Mouse (Mus musculus): ENCODE data around the gene Nlrp6. TPM values are rescaled to one million over a fixed set of nuclear protein-coding genes. Genes with fewer than 3 reads are reported as not detected.

Gene Nlrp6
- polyA plus RNA-seq, 1 experiment from 2014 or later = not detected

DNA sequence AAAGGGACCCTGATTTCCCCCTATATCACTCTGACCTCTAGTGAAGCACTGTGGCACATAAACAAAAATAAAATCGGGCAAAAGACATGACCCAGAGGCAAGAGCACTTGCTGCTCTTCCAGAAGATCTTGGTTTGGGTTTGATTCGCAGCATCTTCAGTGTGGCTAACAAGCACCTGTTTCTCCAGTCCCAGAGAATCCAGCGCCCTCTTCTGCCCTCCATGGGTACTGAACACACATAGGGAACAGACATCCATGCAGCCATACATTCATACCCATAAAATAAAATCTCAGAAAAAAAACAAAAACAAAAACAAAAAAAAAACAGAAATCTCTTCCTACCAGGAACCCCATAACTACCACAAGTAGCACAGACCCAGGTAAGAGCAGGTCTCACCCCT lies 17.7 kb downstream of the Nlrp6 start:
- no peak for DNase-seq (ENCODE audit: low read depth, low spot score)
- in situ Hi-C loops (cut with MboI; ENCODE audit: low pct_unique_long_range_greater_than_20kb) = loop anchor here (10.0 kb wide), 1 partner anchor 1256 kb away; the partner anchor contains the start of gene Gm10153
- ChIA-PET POLR2A (no interaction called here), CTCF (interaction anchor here (1.6 to 3.0 kb wide), 3 partner anchors 16 to 35 kb away, joined by 4 to 10 read pairs (median 5); no protein-coding TSS in a partner anchor)
- peaks cover 19% of the 10 kb centered on the region for H3K27me3 ChIP-seq
- no peak for TF ChIP-seq CTCF (IDR thresholded peaks at IDR 0.05)
- ATAC-seq = no peak

GRCm38 (mm10) chr7:140938896-140939295 lies 18.2 kb downstream of the Nlrp6 start:
- in situ Hi-C loops (cut with MboI; ENCODE audit: low pct_unique_long_range_greater_than_20kb) = loop anchor here (10.0 kb wide), 1 partner anchor 1256 kb away; the partner anchor contains the start of gene Gm10153
- ATAC-seq (no peak), DNase-seq (ENCODE audit: low read depth, low spot score) (no peak)
- peaks cover 16% of the 10 kb centered on the region for H3K27me3 ChIP-seq
- ChIA-PET POLR2A (no interaction called here), CTCF (no interaction called here)
- no peak for TF ChIP-seq CTCF (IDR thresholded peaks at IDR 0.05)

DNA sequence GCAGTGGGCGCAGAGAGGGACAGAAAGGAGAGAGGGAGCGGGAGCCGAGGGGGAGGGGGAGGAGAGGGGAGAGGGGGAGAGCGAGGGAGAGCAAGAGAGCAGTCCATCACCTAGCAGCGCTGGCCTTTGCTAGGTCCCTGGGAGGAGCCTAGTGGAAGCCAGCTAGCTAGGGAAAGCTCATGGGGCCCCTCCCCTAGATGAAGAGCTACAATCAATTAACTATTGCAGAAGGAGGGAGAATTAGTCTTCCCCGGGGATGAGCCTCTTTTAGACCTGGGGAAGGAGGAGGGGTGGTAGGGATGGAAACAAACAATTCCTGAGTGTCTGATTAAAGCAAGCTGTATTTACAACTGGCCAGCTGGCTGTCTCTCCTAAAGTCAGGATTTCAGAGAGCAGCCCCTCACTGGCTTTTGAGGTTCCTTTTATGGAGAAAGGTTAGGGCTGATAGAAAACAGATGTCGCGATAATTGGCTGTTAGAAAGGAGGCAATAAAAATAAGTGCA lies 19.0 kb downstream of the Nlrp6 start:
- no peak for TF ChIP-seq CTCF (IDR thresholded peaks at IDR 0.05)
- CTCF ChIA-PET = no interaction called here
- no peak for ATAC-seq

GRCm38 (mm10) chr7:140941222-140942051 lies 20.7 kb downstream of the Nlrp6 start, which contains the start of gene Pgghg:
TSS of gene Pgghg (plus strand) at chr7:140941391.
- TF ChIP-seq CTCF (IDR thresholded peaks at IDR 0.05) = no peak
- ATAC-seq = peak; percentile 83
- H3K27me3 ChIP-seq = peaks cover 1% of the 10 kb centered on the region
- ChIA-PET POLR2A (interaction anchor here (0.6 to 0.9 kb wide), 3 partner anchors 24 to 91 kb away, joined by 3 to 7 read pairs (median 3); no protein-coding TSS in a partner anchor), CTCF (interaction anchor here (0.7 to 2.9 kb wide), 9 partner anchors 11 to 107 kb away, joined by 3 to 16 read pairs (median 3); no protein-coding TSS in a partner anchor)
- in situ Hi-C loops (cut with MboI; ENCODE audit: low pct_unique_long_range_greater_than_20kb) = no loop called here
- peak; percentile 39 for DNase-seq (ENCODE audit: low read depth, low spot score)

More for the DNA sequence above, 19.0 kb downstream of the Nlrp6 start:
- no peak for DNase-seq (ENCODE audit: low read depth, low spot score)
- POLR2A ChIA-PET = interaction anchor here (0.6 kb wide), 2 partner anchors 10 to 807 kb away, joined by 3 read pairs; no protein-coding TSS in a partner anchor
- peaks cover 14% of the 10 kb centered on the region for H3K27me3 ChIP-seq
- in situ Hi-C loops (cut with MboI; ENCODE audit: low pct_unique_long_range_greater_than_20kb) = loop anchor here (10.0 kb wide), 1 partner anchor 1255 kb away; the partner anchor contains the start of gene Gm10153

DNA sequence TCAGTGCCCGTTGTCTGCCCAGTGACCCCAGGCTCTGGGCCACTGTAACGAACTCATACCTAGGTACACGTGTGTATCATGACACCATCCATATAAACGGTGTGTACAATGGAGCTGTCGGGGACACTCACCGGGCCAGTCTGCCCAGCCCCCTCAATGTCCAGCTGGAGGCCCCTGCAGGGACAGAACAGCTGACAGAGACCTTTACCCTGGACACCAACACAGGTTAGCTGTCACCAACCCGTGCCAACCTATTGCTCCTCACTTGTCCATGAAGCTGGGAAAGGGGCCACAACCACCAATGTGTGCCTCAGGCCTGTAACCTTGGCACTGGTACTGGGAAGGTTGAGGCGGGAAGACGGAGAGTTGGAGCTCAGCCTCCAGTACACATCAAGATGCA lies 21.6 kb downstream of the Nlrp6 start:
- no peaks in the 10 kb centered on the region for H3K27me3 ChIP-seq
- no peak for TF ChIP-seq CTCF (IDR thresholded peaks at IDR 0.05)
- ATAC-seq (no peak), DNase-seq (ENCODE audit: low read depth, low spot score) (no peak)
- in situ Hi-C loops (cut with MboI; ENCODE audit: low pct_unique_long_range_greater_than_20kb) = no loop called here
- ChIA-PET POLR2A (interaction anchor here (0.7 kb wide), 1 partner anchor 31 kb away, joined by 3 read pairs; no protein-coding TSS in a partner anchor), CTCF (interaction anchor here (0.9 to 2.9 kb wide), 5 partner anchors 9 to 99 kb away, joined by 3 to 16 read pairs (median 3); no protein-coding TSS in a partner anchor)

GRCm38 (mm10) chr7:140942811-140943210 lies 22.1 kb downstream of the Nlrp6 start:
- in situ Hi-C loops (cut with MboI; ENCODE audit: low pct_unique_long_range_greater_than_20kb) = no loop called here
- CTCF ChIA-PET = interaction anchor here (0.9 to 2.9 kb wide), 5 partner anchors 9 to 99 kb away, joined by 3 to 16 read pairs (median 3); no protein-coding TSS in a partner anchor
- DNase-seq (ENCODE audit: low read depth, low spot score) (no peak), ATAC-seq (no peak)
- H3K27me3 ChIP-seq = no peaks in the 10 kb centered on the region
- POLR2A ChIA-PET = interaction anchor here (0.7 kb wide), 2 partner anchors 12 to 31 kb away, joined by 3 read pairs; no protein-coding TSS in a partner anchor
- TF ChIP-seq CTCF (IDR thresholded peaks at IDR 0.05) = no peak

DNA sequence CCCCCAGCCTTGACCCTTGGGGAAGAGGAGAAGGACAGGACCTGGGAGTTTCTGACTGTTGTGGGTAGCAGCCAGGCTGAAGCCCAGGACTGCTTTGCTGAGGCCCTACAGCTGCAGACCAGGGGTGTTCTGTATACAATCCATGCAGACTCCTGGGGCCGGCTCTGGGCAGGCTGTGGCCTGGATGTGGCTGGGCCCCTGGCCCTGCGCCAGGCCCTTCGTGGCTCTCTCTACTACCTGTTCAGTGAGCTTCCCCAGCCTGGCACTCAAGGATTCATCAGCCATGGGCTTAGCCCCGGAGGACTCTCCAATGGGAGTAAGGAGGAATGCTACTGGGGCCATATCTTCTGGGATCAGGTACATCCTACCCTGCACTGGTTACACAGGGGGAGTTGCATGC lies 22.7 kb downstream of the Nlrp6 start:
- ChIA-PET CTCF (interaction anchor here (2.9 kb wide), 1 partner anchor 15 kb away, joined by 16 read pairs; no protein-coding TSS in a partner anchor), POLR2A (interaction anchor here (0.7 kb wide), 1 partner anchor 11 kb away, joined by 3 read pairs; no protein-coding TSS in a partner anchor)
- no peaks in the 10 kb centered on the region for H3K27me3 ChIP-seq
- ATAC-seq (no peak), DNase-seq (ENCODE audit: low read depth, low spot score) (no peak)
- no peak for TF ChIP-seq CTCF (IDR thresholded peaks at IDR 0.05)
- in situ Hi-C loops (cut with MboI; ENCODE audit: low pct_unique_long_range_greater_than_20kb) = no loop called here

- POLR2A ChIA-PET = no interaction called here
- CTCF ChIA-PET = no interaction called here
- ATAC-seq = no peak
- H3K27me3 ChIP-seq = no peaks in the 10 kb centered on the region
- TF ChIP-seq CTCF (IDR thresholded peaks at IDR 0.05) = no peak
- in situ Hi-C loops (cut with MboI; ENCODE audit: low pct_unique_long_range_greater_than_20kb) = no loop called here
- no peak for DNase-seq (ENCODE audit: low read depth, low spot score)
Observed at GRCm38 (mm10) chr7:140944236-140944635, 23.5 kb downstream of the Nlrp6 start.

GRCm38 (mm10) chr7:140945247-140945646 lies 24.5 kb downstream of the Nlrp6 start:
- ATAC-seq = no peak
- in situ Hi-C loops (cut with MboI; ENCODE audit: low pct_unique_long_range_greater_than_20kb) = no loop called here
- ChIA-PET POLR2A (no interaction called here), CTCF (no interaction called here)
- no peak for DNase-seq (ENCODE audit: low read depth, low spot score)
- no peaks in the 10 kb centered on the region for H3K27me3 ChIP-seq
- TF ChIP-seq CTCF (IDR thresholded peaks at IDR 0.05) = no peak

DNA sequence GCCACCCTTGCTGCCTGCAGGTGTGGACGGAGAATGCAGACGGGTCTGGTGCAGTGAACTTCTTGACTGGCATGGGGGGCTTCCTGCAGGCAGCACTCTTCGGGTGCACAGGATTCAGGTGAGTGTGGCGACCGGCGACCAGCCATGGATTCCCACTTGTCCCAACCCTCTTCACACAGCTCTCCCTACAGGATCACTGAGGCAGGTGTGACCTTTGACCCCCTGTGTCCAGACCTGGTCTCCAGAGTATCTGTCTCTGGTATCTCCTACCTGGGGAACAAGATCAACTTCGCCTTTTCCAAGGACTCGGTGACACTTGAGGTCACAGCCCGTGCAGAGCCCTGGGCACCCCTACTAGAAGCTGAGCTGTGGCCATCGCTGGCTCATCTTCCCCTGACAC lies 25.6 kb downstream of the Nlrp6 start:
- POLR2A ChIA-PET = no interaction called here
- in situ Hi-C loops (cut with MboI; ENCODE audit: low pct_unique_long_range_greater_than_20kb) = no loop called here
- TF ChIP-seq CTCF (IDR thresholded peaks at IDR 0.05) = no peak
- ATAC-seq (no peak), DNase-seq (ENCODE audit: low read depth, low spot score) (no peak)
- H3K27me3 ChIP-seq = no peaks in the 10 kb centered on the region
- CTCF ChIA-PET = no interaction called here
